Mouse (Mus musculus) heart, embryonic 10.5 days (tissue): Measurements from ENCODE around the gene Lin7a. TPM values are rescaled to one million over a fixed set of nuclear protein-coding genes. Genes with fewer than 3 reads are reported as not detected.

Experiments used
- DNase-seq: peaks from one replicate; pipeline ENCODE4 v3.0.0-alpha.2; 2017; ENCODE audit warnings: low spot score
- H3K27ac ChIP-seq: fragments of 300-500 bp; sonication (generic); 2 replicates; pipeline ENCODE4 v1.5.1; 2016; ENCODE audit warnings: mild to moderate bottlenecking
- H3K27me3 ChIP-seq: fragments of 300-500 bp; sonication (generic); 2 replicates; pipeline ENCODE4 v1.6.1; 2016; ENCODE audit warnings: mild to moderate bottlenecking; ENCODE audit not compliant: poor library complexity, insufficient read depth, severe bottlenecking
- H3K36me3 ChIP-seq: fragments of 300-500 bp; sonication (generic); 2 replicates; pipeline ENCODE4 v1.6.1; 2016; ENCODE audit warnings: mild to moderate bottlenecking, moderate library complexity
- H3K4me1 ChIP-seq: fragments of 300-500 bp; sonication (generic); 2 replicates; pipeline ENCODE4 v1.6.1; 2016; ENCODE audit warnings: mild to moderate bottlenecking
- H3K4me3 ChIP-seq: fragments of 300-500 bp; sonication (generic); 2 replicates; pipeline ENCODE4 v1.5.1; 2016; ENCODE audit warnings: mild to moderate bottlenecking, moderate library complexity
- H3K9me3 ChIP-seq: fragments of 300-500 bp; sonication (generic); 2 replicates; pipeline ENCODE4 v1.6.1; 2016; ENCODE audit warnings: mild to moderate bottlenecking, moderate library complexity
- WGBS: fragments of 180-500 bp; shearing (Covaris S2); methylation state at CpG from one replicate; pipeline ENCODE4 v1.1.7; 2016; 5-methylcytosine and 5-hydroxymethylcytosine counted together
- polyA plus RNA-seq: library from polyadenylated mRNA; unstranded; fragments of >200 nt; fragmentation: Nextera tagmentation; extraction: Ambion mirVana; gene quantifications from 2 replicates; pipeline ENCODE4 v1.2.1, GENCODE M21; 2016

Lin7a gene
- polyA plus RNA-seq, 1 experiment from 2014 or later, result 2.1 TPM

GRCm38 (mm10) chr10:107381143-107381746, 109.8 kb downstream of the Lin7a start:
- Histone ChIP-seq H3K4me1 (no peaks in the 10 kb centered on the region), H3K27ac (no peak overlapping the region), H3K27me3 (no peaks in the 10 kb centered on the region), H3K36me3 (no peaks in the 10 kb centered on the region), H3K4me3 (no peak overlapping the region), H3K9me3 (no peaks in the 10 kb centered on the region)
- 76% methylated on average over 4 of the region's 4 CpGs for WGBS
- no peak for DNase-seq

GRCm38 (mm10) chr10:107383825-107384224, 112.3 kb downstream of the Lin7a start:
- H3K27me3 ChIP-seq, result no peaks in the 10 kb centered on the region
- no peaks in the 10 kb centered on the region for H3K36me3 ChIP-seq
- H3K9me3 ChIP-seq, result no peaks in the 10 kb centered on the region
- no peak overlapping the region for H3K27ac ChIP-seq
- H3K4me3 ChIP-seq, result no peak overlapping the region
- H3K4me1 ChIP-seq, result no peaks in the 10 kb centered on the region
- DNase-seq, result no peak

GRCm38 (mm10) chr10:107389505-107389904, 118.0 kb downstream of the Lin7a start:
- no peak for DNase-seq
- WGBS, result 41% methylated on average over 4 of the region's 4 CpGs
- Histone ChIP-seq H3K36me3 (no peaks in the 10 kb centered on the region), H3K27ac (no peak overlapping the region), H3K9me3 (no peaks in the 10 kb centered on the region), H3K4me3 (no peak overlapping the region), H3K27me3 (no peaks in the 10 kb centered on the region), H3K4me1 (no peaks in the 10 kb centered on the region)

DNA sequence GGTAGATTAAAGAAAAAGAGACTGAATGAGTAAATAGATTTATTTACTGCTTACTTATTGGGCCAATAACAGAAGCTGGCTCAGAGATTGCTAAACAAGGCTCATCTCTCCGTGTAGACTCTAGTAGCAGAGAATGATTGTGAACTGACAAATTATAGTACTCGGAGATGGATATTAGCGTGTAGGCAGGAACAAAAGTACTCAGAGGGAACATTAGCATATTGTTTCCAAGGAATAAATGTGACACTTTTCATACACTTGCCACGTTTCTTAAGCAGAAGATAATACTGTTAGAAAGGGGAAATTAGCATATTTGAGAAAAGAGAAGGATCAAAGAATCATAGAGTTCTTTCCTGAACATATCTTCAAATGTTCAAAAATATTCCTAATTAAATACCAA, 133.9 kb downstream of the Lin7a start:
- Histone ChIP-seq H3K36me3 (no peaks in the 10 kb centered on the region), H3K9me3 (no peaks in the 10 kb centered on the region), H3K27me3 (no peaks in the 10 kb centered on the region), H3K27ac (no peak overlapping the region), H3K4me3 (no peak overlapping the region), H3K4me1 (no peaks in the 10 kb centered on the region)
- no peak for DNase-seq
- WGBS, result 84% methylated on average over 4 of the region's 4 CpGs

- Histone ChIP-seq H3K36me3 (no peaks in the 10 kb centered on the region), H3K27me3 (no peaks in the 10 kb centered on the region), H3K4me1 (no peaks in the 10 kb centered on the region), H3K9me3 (no peaks in the 10 kb centered on the region), H3K4me3 (no peak overlapping the region), H3K27ac (no peak overlapping the region)
- DNase-seq, result no peak
- WGBS, result 86% methylated on average over 14 of the region's 14 CpGs
Measured at GRCm38 (mm10) chr10:107418306-107418705, 146.8 kb downstream of the Lin7a start.

DNA sequence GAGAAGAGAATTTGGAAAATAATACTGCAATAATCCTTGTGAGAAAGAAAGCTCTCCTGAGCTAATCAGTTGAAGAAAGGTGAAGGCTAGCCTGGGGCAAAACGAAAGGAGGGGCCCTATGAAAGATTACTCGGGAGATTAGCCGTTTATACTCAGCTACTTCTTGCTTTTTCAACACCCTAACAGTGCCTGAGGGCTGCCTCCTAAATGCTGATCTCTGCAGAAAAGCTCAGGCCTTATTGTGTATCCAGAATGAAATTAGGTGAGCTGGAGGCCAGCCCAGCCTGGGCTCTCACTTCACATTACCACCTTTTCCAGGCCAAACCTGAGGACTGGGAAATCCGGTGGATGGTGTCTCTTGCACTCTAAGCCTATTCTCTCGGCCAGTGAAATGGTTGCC, 165.5 kb downstream of the Lin7a start:
- Histone ChIP-seq H3K9me3 (no peaks in the 10 kb centered on the region), H3K4me1 (no peaks in the 10 kb centered on the region), H3K27me3 (no peaks in the 10 kb centered on the region), H3K4me3 (no peak overlapping the region), H3K36me3 (no peaks in the 10 kb centered on the region), H3K27ac (no peak overlapping the region)
- 58% methylated on average over 5 of the region's 5 CpGs for WGBS
- DNase-seq, result no peak

GRCm38 (mm10) chr10:107442781-107443180, 171.3 kb downstream of the Lin7a start:
- Histone ChIP-seq H3K36me3 (no peaks in the 10 kb centered on the region), H3K27ac (no peak overlapping the region), H3K4me1 (no peaks in the 10 kb centered on the region), H3K9me3 (no peaks in the 10 kb centered on the region), H3K27me3 (no peaks in the 10 kb centered on the region), H3K4me3 (no peak overlapping the region)
- DNase-seq, result no peak
- 6% methylated on average over 4 of the region's 4 CpGs for WGBS

DNA sequence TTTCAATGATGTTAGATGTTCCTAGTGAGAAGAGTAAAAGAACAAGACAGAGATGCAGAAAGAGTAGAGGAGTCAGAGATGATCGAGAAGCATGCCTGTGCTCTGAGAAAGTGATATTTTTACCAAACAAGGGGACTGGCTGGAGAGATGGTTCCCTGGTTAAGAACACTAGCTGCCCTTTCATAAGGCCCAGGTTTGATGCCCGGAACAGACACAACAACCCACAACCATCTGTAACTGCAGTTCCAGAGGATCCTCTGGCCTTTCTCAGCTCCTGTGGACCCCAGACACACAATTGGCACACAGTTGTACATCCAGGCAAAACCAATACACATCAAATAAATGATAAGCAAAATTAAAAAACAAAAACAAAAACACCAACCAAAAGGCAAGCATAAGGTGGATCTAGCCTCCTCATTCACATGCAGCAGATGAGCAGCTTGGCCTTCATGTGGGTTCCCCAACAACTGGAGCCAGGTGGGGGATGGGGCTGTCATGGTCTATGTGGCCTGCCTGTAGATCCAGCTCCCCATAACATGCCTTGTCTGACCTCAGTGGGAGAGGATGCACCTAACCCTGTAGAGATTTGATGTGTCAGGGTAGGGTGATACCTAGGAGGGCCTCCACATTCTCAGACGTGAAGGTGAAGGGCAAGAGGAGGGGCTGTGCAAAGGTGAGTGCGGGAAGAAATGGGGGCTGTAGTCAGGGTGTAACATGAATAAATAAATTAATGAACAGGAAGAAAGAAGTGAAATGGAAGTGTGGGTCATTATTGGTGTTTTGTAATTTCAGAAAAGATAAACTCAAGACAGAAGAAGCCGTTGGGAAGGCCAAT, 178.2 kb downstream of the Lin7a start:
- H3K4me1 ChIP-seq, result no peaks in the 10 kb centered on the region
- no peak overlapping the region for H3K27ac ChIP-seq
- no peaks in the 10 kb centered on the region for H3K27me3 ChIP-seq
- H3K36me3 ChIP-seq, result no peaks in the 10 kb centered on the region
- WGBS, result 75% methylated on average over 5 of the region's 5 CpGs
- DNase-seq, result no peak
- no peaks in the 10 kb centered on the region for H3K9me3 ChIP-seq
- no peak overlapping the region for H3K4me3 ChIP-seq

- Histone ChIP-seq H3K36me3 (no peaks in the 10 kb centered on the region), H3K27me3 (no peaks in the 10 kb centered on the region), H3K9me3 (no peaks in the 10 kb centered on the region), H3K27ac (no peak overlapping the region), H3K4me1 (no peaks in the 10 kb centered on the region), H3K4me3 (no peak overlapping the region)
- WGBS, result 67% methylated on average over 7 of the region's 7 CpGs
- DNase-seq, result no peak
Measured at GRCm38 (mm10) chr10:107467819-107468218, 196.3 kb downstream of the Lin7a start.

Other genes with a start within 250 kb of the Lin7a start
- 1.7 and 2.4 TPM in 2 replicates for gene Acss3, start 148.0 kb upstream of the Lin7a start, polyA plus RNA-seq
- gene Myf5, start 214.4 kb downstream of the Lin7a start, polyA plus RNA-seq, result 1.3 and 2.8 TPM in 2 replicates
- 0.30 TPM in 1 of 2 replicates, not detected in the other for gene Myf6, start 223.1 kb downstream of the Lin7a start, polyA plus RNA-seq